In the genomic region with DNA sequence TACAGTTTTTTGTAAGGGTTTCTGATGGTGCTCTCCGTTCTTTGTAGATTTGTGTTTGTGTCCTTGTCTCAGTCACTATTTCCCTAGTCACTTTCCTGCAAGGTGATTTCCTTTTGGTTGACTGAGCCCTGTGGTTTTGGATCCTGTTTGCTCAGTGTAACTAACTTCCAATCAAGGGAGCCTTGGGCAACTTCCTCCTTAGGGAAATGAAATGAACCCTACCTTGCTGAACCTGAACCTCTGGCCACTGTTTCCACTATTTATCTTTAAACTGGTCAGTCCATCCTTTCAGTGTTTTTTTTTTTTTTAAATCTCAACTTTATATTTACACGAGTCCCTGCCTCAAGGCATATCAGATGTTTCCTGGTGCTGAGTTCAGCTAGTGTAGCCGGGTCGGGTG, we compare ENCODE assay signal across 22 mouse cellular contexts. TPM values are rescaled to one million over a fixed set of nuclear protein-coding genes. Genes with fewer than 3 reads are reported as not detected.
"Had no signal": no experiment of that assay in that cellular context is flagged by ENCODE, and none has a peak within 500 bp of the region (broad histone marks: within the 10 kb centered on the region; RNA-seq: fewer than 3 reads in every experiment).

No protein-coding gene starts in this region.

- H3K4me2 ChIP-seq: intestine, embryonic 15.5 days; kidney, embryonic 15.5 days; limb, embryonic 12.5 days; limb, embryonic 15.5 days; liver, embryonic 12.5 days; liver, embryonic 15.5 days; lung, embryonic 14.5 days; neural tube, embryonic 12.5 days; neural tube, embryonic 15.5 days had no signal

- DNase-seq: kidney, adult 11 months; kidney, adult 8-10 months; kidney, postnatal 10 days; kidney, postnatal 4 days; left cerebral cortex, postnatal 4 days; lung, embryonic 14.5 days; lung, postnatal 14 days; midbrain, embryonic 14.5 days; right cerebral cortex, adult 18-20 months; right cerebral cortex, postnatal 14 days; right cerebral cortex, postnatal 4 days; thymus, postnatal 25 days had no signal

- H3K27ac ChIP-seq: intestine, embryonic 15.5 days; kidney, embryonic 15.5 days; limb, embryonic 12.5 days; limb, embryonic 15.5 days; liver, embryonic 12.5 days; liver, embryonic 15.5 days; midbrain, embryonic 10.5 days; neural tube, embryonic 12.5 days; neural tube, embryonic 15.5 days had no signal

- H3K9ac ChIP-seq: intestine, embryonic 15.5 days; kidney, embryonic 15.5 days; limb, embryonic 12.5 days; limb, embryonic 15.5 days; liver, embryonic 12.5 days; liver, embryonic 15.5 days; lung, embryonic 14.5 days; neural tube, embryonic 12.5 days; neural tube, embryonic 15.5 days had no signal

- H3K9me3 ChIP-seq: intestine, embryonic 15.5 days; kidney, embryonic 15.5 days; limb, embryonic 15.5 days; liver, embryonic 15.5 days; neural tube, embryonic 12.5 days; neural tube, embryonic 15.5 days had no signal

- H3K36me3 ChIP-seq: intestine, embryonic 15.5 days; kidney, embryonic 15.5 days; limb, embryonic 12.5 days; limb, embryonic 15.5 days; liver, embryonic 12.5 days; liver, embryonic 15.5 days; midbrain, embryonic 10.5 days; neural tube, embryonic 12.5 days; neural tube, embryonic 15.5 days had no signal

- ATAC-seq: intestine, embryonic 15.5 days; liver, embryonic 12.5 days had no signal

- H3K4me3 ChIP-seq: intestine, embryonic 15.5 days; kidney, embryonic 15.5 days; limb, embryonic 12.5 days; limb, embryonic 15.5 days; liver, embryonic 12.5 days; liver, embryonic 15.5 days; megakaryocyte, embryonic 14.5 days; midbrain, embryonic 10.5 days; neural tube, embryonic 12.5 days; neural tube, embryonic 15.5 days had no signal

RNA-seq across cellular contexts. Expression of a gene that starts 4.4 kb away (rescaled TPM):
- polyA plus RNA-seq: liver, embryonic 12.5 days had no signal
